Mouse (Mus musculus) heart, adult 18-20 months (tissue): ENCODE results near the gene Ints4. TPM values are rescaled to one million over a fixed set of nuclear protein-coding genes. Genes with fewer than 3 reads are reported as not detected.
A peak's percentile ranks its signal among the peaks of the same experiment; 100 is the strongest.
"Not testable (repeated sequence)": the region's sequence is repeated elsewhere in the genome, so short reads cannot be mapped to it uniquely, and the experiment has no call there.

Source experiments
- DNase-seq, 2 experiments: peaks; one replicate each; pipeline ENCODE4 v3.0.0; 2021 to 2022; ENCODE audit warnings: mixed read lengths in 1 of 2
- long read RNA-seq, 2 experiments: library from polyadenylated mRNA; stranded (forward); transcript quantifications; one replicate each; pipeline ENCODE4 v2.0.0; 2021
- total RNA-seq, 2 experiments: library from RNA; stranded (reverse); gene quantifications; 2 replicates each; pipeline ENCODE4 v1.2.3; 2021

Ints4 gene
- total RNA-seq, result 10 to 100 TPM; 51.9 to 69.1 TPM
- long read RNA-seq, experiment 1, transcript Ints4-201 (23 exons, 3,240 nt), result major isoform, 13 of 32 reads
- long read RNA-seq, experiment 1, partial matches to known transcripts, result 8 of 32 reads
- long read RNA-seq, experiment 1, other reads (novel, unspliced or antisense), result 11 of 32 reads
- long read RNA-seq, experiment 2, transcript Ints4-201 (23 exons, 3,240 nt), result major isoform, 10 of 18 reads
- long read RNA-seq, experiment 2, partial matches to known transcripts, result 3 of 18 reads
- long read RNA-seq, experiment 2, other reads (novel, unspliced or antisense), result 5 of 18 reads

DNA sequence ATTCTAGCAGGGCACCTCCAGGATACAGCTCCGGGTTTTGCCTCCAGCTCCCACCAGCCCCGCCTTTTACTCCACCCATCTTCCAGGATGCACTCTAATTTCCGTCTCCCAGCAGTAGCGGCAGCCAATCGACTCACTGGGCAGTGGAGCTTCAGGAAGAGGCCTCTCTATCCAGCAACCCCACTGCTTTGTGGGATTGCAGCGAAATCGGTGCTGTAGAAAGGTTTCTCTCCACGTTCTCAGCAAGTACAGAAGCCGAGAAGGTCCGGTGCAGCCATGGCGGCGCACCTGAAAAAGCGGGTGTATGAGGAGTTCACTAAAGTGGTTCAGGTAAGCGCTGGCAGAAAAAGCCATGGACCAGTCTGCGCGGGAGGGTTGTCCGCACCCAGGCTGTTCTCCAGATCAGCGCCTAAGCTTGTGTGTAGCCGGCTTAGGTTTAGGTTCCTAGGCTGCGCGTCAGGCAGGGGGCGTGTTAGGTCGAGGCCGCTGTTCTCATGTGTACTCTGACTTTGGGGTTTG lies at the start of gene Ints4:
Gene Ints4, plus strand, starts transcription at position 136 of the 519 bp plus-strand sequence.
- DNase-seq, result peak; percentile 95 to 98

DNA sequence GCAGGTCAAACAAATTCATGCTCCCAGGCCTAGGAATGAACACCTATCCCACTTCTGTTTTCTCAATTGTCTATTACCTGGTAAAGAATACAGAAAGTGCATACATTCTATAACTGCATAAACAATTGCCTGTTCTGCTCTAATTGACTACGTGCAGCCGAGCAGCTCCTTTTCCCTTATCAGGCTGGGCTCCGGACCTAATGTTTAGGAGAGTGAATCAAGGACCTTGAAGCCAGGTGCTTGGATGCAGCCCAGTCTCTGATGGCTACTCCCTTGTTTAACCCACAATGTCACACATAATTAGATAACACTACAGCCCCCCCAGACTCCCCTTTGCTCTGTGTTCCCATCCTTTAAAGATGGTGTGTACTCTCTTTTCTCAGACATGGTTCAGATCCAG lies 47.2 kb upstream of the Ints4 start:
- DNase-seq, result not testable (repeated sequence)

DNA sequence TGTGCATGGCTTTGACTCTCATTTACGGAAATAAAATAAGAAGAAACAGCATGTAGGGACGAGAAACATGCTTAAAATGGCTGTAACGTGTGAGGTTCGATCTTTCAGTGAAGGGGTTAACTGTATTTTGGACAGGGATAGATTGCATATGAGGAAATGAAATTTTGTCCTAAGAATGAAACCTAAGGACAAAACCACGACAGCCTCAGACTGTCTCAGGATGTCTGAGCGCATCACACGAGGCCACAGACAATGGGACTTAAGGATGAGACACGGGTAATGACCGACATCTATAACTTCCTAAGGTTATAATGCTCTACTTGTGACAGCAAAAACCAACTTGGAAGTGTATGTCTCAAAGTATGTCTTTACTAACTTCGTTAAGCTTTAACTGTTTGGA lies 46.2 kb upstream of the Ints4 start:
- DNase-seq, result no peak

DNA sequence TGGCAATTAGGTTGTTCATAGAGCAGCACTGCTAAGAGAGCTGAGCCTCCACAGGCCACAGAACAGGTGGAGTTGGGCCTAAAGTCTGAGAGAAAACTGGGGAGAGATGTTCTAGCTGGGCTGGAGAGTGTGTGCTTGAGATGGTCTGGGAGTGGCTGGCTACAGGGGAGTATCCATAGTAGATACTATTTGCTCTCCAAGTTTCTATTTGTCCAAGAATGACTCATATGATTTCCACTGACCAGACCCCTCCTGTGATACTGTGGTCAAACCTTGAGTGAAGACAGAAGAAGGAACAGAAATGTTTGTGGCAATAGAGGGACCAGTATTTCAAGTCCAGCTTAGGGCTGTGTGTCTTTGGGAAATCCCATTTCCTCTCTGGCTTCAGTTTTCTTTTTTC lies 41.8 kb upstream of the Ints4 start:
- DNase-seq, result no peak

DNA sequence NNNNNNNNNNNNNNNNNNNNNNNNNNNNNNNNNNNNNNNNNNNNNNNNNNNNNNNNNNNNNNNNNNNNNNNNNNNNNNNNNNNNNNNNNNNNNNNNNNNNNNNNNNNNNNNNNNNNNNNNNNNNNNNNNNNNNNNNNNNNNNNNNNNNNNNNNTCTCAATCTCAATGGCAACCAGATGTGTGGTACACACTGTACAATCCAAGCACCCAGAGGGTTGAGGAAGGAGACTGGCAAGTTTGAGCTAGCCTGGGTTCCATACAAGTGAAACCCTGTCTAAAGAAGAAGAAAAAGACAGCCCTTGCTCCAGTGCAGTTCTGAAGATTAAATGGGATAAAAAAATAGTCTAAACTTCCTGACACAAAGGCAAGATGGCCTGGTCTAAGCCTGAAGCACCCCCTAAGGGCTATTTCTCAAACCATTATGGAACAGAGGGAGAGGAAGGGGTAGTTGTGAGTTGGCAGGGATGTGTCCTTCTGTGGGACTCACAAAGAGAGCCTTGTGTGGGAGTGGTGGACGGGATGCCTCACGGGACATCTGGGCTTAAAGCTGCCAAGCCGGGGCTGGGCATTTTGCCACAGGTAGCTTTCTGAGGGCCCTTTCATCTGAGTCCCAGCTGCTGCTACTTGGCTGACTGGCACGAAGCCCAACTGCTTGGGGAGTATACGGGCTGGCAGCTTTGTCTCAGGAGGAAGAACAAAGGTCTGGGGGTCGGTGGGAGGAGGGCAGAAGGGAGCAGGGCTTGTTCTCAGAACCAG lies 34.4 kb upstream of the Ints4 start:
- peak; percentile 81 to 83 for DNase-seq

DNA sequence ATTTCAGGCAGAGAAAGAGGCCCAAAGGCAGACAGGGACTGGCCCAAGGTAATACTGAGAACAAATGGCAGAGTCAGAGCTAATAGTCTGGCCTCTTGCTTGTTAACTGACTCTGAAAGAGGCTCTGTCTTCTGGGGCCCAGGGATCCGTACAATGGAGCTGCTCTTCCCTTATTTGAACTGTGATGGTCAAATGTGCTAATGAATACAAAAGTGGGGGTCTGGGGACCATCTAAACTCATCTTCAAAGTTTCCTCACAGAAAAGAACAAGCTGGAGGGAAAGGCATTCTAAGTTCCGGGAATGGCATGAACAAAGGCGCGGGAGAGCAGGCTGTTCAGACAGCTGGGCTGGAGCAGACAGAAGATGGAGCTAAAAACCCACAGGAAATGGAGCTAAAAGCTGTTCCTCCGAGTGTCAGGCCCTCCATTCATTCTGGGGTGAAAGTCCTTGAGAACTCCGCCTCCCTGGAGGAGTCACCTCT lies 33.7 kb upstream of the Ints4 start:
- DNase-seq, result no peak

DNA sequence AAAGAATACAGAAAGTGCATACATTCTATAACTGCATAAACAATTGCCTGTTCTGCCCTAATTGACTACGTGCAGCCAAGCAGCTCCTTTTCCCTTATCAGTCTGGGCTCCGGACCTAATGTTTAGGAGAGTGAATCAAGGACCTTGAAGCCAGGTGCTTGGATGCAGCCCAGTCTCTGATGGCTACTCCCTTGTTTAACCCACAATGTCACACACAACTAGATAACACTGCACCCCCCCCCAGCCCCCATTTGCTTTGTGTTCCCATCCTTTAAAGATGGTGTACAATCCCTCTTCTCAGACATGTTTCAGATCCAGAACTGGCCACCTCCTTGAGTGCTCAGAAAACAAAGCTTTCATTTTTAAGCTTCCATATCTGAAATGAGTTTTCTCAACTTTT lies 29.7 kb upstream of the Ints4 start, which contains the start of gene Kctd14:
Gene Kctd14, plus strand, starts transcription at position 301 of the 400 bp plus-strand sequence.
- not testable (repeated sequence) for DNase-seq

DNA sequence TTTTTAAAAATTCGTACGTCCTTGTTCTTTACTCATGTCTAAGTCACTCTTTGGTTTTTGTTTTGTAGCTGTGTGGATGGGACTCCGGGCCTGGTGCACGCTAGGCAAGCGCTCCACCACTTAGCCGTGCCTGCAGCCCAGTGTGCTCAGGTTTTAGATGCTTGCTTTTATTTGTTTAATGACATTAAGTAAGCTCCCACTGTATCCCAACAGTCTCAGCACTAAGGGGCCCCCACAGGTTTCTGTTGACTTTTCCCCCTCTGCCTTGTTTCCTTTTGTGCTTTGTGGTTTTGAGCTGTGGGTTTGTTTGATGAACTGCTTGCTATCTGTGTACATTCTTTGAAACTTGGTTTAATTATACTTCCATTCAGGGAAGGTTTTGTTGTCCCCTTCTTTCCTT lies 28.6 kb upstream of the Ints4 start:
- DNase-seq, result no peak

DNA sequence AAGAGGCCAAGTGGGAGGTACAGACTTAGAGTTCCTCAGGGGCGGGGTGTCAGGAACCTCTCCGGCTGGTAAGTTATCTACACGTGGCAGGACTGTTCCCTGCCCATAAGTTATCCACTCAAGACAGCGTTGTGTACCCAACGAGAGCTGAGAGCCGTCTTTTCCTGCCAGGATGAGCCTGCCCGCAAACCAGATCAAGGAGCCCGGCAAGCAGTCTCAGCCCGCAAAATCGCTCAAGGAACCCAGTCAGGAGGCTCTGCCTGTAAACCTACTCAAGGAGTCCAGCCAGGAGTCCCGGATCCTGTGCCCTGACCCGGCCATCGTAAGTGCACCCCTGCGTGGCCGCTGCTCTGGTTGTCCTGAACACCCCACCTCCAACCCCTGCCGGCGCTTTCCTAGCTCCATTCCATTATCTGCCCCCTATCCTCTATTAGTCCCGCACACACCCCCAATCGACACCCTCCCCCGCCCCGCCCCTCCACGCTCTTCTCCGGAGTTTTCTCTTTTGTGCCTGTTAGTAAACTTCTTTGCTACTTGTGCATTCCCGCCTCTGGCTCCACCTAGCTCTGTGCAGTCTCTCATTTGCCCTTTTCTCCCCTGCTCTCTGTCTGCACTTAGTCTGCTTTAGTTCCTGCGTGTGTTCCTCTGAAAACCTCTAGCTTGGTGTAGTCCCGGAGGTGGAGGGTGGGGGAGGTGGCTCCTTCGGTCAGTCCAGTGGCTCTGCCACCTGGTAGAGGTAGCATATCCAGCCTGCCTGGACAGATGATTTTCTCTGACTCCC lies 27.4 kb upstream of the Ints4 start:
- DNase-seq, result peak in 1 of 2 experiments; percentile 26

DNA sequence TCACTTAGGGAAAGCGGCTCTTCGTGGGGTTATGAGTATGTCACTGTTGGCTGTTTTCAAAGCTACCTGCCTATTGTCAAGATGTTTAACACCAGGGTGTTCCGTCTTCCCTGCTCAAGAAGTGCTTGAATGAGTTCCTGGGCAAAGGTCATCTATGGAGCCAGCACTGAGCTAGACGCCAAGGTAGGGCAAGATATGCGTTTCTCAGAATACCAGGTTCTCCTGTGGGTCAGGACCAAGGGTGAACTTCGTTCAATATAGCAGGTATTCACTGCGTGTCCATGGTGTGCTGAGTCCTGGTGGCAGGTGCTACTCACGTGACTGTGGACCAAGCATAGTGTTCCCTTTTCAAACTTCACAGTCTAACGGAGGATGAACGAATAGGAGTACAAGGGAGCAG lies 26.0 kb upstream of the Ints4 start:
- DNase-seq, result no peak

DNA sequence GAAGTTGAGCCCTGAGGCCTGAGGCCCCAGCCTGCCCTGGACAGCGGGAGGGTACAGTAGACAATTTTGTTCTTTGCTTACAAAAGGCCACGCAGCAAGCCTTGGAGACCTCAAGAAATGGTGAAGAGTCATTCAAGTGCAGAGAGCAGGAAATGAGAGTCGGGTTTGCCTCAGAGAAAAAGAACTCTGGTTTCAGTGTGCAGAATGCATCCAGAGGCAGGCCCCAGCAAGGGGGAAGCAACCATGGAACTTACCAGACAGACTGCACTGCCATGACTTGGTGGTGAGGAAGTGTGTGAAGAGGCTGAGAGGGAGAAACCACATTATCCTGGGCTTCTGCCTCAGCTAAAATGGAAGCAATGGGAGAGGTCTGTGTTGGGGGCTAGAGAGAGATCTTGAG lies 25.2 kb upstream of the Ints4 start:
- no peak for DNase-seq

DNA sequence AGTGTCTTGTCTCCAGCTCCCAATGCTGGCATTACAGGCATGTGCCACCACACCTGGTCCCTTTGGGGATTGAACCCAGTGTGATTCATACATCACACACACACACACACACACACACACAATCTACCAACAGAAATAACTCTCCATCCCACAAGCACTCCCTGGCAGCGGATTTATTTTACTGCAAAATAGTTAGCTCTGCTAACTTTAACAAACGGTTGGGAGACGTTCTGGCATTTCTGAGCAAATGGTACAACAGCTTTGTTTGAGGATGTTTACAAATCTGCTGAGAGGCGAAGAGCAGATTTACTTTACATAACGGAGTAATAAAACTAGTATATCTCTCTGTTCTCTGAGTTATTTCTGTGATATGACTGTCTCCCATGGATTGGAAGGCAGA lies 7.8 kb upstream of the Ints4 start:
- DNase-seq, result no peak

DNA sequence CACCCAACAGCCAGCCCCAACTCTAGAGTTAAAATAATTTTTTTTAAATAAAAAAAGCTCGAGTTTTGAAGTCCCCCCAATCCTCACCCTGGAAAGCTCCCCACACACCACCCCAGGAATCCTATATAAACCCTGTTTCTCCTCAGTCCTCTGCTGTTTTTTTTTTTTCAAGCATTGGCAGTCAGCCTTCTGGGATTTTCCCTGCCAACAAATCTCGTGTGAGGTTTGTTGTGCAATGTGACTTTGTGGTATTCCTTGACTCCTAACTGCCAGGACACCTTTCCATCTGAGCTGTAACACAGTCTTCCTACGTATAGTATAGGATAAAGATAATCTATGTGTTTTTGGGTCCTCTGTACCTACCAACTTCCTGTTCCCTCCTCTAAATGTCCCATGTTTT lies 1.4 kb upstream of the Ints4 start:
- no peak for DNase-seq

DNA sequence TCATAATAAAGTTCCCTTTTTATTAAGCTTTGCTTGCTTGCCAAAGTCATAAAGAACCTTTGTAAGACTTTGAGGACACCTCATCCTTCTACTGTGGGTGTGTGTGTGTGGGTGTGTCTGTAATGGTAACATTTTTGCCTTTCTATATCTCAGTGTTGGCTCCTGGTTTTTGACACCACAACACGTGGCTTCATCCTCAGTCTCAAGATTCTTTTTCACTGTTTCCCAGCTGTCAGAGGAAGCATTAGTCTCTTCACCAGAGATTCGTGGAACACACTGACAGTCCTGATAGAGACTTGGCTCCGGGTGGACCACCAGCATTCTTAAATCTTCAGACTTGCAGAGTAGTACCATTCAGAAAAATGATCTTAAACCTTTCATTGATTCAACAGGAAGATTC lies 466 bp upstream of the Ints4 start:
- DNase-seq, result no peak

DNA sequence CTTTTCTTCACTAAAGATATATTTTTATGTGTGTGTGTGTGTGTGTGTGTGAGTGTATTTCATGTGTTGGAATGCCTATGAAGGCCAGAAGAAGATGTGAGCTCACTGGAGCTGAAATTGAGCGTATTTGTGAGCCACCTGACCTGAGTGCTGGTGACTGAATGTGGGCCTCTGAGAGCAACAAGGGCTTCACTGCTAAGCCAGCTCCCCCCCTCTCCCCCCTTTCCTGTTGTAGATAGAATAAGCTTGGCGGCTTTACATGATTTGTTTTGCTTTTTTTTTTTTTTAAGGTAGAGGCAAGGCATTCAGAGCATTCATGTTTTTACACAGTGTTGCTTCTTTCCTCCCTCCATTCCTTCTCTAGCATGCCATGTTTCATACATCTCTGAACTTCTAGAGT lies 2.6 kb downstream of the Ints4 start:
- no peak for DNase-seq

DNA sequence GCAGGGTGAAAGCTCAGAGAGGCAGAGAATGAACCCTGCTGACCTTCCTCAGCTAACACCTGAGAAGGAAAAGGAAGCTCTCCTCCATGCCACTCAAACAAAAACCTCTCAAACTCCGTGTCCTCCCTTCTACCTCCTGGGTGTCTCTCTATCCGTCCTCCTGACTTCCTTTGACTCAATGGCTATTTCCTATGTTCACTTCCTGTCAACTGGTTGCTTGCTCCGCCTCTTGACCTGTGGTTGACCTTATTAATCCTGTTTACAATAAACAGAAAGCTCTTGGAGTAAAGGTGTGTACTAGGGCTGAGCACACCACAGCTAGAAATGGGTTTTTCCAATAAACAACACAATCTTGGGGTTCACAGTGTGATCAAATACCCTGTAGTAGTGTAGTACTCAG lies 10.4 kb downstream of the Ints4 start:
- DNase-seq, result no peak

DNA sequence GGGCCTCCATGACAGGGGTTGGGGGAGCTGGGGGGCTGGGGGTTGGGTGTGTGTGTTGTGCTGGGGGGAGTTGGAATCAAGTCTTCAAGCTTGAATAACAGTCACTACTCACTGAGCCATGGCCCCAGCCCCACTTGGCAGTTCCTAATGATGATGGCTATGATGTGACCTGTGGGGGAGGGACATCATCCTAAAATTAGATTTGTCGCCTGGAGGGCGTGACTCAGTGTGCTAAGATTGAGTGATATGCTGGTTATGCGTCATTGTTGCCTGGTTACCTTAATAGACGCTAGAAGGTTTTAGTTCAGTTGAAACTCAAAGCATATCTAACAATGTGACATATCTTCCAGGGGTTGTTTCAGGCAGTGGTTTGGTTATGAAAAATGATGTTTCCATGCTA lies 11.7 kb downstream of the Ints4 start:
- DNase-seq, result peak; percentile 65

DNA sequence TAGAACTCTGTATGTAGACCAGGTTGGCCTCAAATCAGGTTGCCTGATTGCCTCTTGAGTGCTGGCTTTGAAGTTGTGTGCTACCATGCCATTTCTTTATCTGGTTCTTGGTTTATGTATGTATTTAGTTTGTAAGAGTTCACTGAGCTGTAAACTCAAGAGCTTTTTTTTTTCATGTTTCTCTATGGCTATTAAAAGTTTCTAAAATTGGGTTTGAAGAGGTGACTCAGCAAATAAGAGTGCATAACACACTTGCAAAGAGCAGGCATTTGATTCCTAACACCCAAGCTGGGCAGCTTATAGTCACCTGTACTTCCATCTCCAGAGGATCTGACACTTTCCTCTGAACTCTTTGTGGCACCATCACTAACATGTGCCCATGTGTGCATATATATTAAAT lies 14.3 kb downstream of the Ints4 start:
- DNase-seq, result no peak

DNA sequence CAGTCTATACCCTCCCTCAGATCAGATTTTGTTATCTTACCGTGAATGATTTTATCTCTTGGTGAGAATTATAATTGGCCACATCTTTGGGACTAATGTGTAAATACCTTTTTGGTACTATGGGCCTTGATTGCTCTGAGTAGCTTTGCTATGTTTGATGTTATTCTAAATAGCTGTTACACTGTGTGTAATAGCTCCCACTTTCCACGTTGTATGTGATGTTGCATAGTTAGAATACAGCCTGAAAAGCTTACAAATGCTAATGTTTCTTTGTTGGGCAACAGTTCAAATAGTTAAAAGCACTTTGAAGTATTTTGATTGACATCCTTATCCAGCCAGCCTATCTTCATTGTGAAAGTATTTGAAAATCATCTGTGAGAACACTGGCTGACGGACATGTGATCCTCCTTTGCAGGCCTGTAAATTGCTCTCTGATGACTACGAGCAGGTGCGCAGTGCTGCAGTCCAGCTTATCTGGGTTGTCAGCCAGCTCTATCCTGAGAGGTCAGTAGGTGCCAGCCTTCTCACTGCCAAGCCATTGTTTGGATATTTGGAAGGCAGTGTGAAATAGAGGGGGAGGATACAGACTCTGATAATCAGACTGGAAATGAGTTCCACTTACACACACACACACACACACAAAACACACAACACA lies 19.9 kb downstream of the Ints4 start:
- peak; percentile 59 to 79 for DNase-seq

DNA sequence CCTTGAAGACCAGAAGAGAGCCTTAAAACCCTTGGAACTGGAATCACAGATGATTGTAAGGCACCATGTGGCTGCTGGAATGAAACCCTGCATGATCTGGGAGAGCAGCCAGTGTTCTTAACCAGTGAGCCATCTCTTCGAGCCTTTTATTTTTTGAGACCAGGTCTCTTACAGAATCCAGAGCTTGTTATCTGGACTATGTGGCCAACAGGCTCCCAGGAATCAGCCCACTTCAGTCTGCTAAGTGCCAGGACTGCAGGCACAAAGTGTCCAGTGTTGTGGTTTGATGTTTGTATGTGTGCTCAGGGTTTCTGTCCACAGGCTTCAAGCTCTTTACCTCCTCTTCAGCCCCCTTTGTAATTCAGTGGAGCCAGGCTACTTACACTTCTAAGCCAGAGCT lies 34.0 kb downstream of the Ints4 start:
- peak; percentile 57 to 77 for DNase-seq

DNA sequence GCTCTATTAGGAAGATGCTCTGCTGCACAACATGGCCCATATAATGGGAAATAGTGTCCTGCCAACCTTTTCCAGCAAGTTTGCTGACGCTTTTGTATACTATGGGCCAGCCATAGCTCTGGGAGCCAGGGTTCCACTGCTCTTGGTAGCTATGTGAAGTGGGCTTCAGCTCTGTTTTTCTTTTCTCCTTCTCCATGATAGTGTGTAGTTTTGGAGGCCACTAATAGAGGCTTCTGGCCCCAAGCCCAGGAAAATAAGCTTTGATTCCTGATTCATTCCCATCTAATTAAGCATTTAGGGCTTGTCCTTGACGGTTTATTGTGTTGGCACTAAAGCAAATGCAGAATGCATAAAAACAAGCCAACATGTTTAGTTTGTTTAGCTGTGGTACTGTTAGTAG lies 39.2 kb downstream of the Ints4 start:
- DNase-seq, result no peak

DNA sequence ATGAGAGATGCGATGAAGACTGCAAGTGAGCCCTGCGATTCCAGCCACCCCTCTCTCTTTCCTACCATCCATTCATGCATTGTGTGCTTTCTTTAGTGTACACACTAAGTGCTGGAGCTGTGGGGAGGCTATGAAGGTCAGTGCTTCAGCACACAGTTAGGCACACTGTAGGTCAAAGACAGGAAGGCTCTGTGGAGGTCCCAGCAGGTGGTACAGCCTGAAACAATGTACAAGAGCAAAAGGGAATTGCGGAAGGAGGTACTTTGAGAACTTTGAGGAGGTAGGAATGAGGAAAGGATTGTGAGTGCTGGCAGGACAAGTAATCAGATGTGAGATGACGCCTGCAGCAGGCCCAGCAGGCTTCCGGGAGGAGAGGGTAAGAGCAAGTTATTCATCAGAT lies 54.8 kb downstream of the Ints4 start:
- DNase-seq, result no peak
